Mouse (Mus musculus) monocyte, adult 2 months (primary cell): ENCODE measurements around the gene Copg2.
"Not testable (repeated sequence)": the region's sequence is repeated elsewhere in the genome, so short reads cannot be mapped to it uniquely, and the experiment has no call there.

Source experiments
- DNase-seq, 2 experiments: peaks; one replicate each; pipeline ENCODE4 v3.0.0; 2022; ENCODE audit warnings: low spot score in 2 of 2, low read depth in 1 of 2

Gene Copg2

DNA sequence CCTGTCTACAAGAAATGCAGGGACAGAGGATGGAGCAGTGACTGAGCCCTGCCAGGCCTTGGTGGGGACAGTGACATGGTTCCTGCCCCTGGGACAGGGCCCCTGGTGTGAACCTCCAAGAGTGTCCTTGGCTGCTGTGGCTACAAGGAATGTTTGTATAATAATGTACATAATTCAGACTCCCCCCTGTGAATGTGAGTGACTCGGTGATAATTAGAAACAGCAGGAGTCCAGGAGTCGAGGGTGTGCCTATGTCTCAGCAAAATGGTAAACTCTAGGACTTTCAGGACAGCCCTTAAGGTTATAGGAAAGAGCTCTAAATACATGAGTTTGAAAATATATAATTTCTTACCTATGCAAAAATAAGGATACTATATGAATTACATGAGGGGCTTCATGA is 64.4 kb downstream of the Copg2 start:
- no peak for DNase-seq

GRCm38 (mm10) chr6:30813626-30814025 is 83.0 kb downstream of the Copg2 start:
- DNase-seq: no peak

DNA sequence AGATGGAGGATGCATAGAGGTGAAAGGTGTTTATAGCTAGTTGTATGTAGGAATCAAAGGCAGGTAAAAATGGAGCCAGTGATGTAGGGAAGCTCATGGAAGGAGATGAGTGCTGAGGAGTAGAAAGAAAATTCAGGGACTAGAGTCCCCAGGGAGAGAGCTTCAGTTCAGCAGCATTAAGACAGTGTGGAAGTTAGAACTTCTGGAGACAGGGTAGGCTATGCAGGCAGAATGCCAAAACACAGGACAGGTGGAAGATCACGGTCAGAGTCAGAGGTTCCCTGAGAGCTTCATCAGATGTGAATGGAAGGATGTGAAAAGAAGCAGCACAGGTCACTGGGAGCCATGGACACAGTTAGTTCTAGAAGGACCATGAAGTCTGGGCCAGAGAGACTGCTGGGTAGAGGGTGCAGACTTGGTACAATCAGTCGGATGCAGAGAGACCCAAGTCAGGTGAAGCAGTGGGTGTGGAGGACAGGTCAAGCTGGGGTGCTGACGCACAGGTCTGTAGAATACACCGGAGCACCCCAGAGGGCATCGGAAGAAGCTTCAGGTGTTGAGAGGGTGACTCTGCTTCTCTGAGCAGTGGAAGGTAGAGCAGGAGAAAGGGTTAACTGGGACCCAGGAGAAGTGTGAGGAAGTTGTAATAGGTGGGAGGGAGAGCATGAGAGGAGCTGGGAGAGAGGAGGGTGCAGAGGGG is 91.4 kb downstream of the Copg2 start:
- no peak for DNase-seq

- peak; percentile 5 to 17 for DNase-seq
Observed at GRCm38 (mm10) chr6:30804389-30805052, 92.1 kb downstream of the Copg2 start.

GRCm38 (mm10) chr6:30802915-30803314 is 93.7 kb downstream of the Copg2 start:
- not testable (repeated sequence) for DNase-seq

DNA sequence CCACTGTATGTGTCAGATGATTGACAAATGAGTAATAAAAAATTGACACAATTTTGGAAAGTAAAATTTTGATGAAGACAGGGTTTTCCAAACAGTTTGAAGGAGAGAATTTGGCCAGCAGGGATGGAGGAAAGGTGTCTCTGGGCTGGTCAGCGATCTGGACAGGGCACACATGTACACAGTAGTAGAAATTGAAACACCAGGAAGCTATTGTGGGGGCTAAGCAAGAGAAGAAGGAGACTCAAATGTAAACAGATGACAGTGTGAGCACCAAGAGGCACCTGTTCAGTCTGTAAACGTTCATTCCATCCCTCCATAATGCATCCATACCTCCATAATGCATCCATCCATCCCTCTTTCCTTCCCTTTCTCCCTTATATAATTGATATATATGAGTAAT is 145.4 kb downstream of the Copg2 start:
- no peak for DNase-seq

DNA sequence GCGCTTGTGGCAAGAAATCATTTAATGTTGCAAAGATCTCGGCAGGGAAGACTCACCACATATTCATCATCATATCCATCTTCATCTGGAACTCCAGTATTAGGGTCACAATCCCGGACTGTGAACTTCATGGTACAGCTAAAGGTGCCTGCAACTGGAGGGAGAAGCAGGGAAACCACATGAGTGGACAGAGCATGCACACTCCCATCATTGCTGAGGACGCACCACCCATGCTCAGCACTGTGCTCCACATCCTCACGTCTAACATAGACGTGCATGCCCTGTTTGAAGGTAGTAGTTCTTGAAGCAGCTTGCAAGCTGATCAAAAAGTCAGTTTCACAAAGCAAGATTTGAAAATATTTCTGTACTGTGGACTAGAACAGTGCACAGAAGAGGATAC is 146.1 kb downstream of the Copg2 start:
- no peak for DNase-seq

DNA sequence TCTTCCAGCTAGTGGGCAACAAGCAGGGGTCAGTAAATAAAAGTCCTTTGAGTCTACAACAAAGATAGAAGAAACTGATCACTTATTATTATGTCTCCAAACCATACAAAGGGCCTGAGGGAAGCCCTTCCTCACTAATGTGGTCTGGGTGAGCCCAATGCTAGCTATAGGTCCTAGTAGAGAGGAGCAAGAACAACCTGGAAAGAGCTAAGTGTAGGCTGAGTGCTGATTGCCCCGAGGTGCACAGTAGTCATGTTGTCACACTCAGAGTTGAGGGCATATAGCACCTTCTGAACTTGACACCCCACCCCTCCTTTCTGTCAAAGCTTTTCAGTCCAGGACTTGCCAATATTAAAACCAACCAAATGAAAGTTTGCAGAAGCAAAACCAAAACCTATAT is 146.7 kb downstream of the Copg2 start:
- no peak for DNase-seq

GRCm38 (mm10) chr6:30749042-30749689 is 147.4 kb downstream of the Copg2 start:
- DNase-seq: no peak

- DNase-seq: no peak
Observed at GRCm38 (mm10) chr6:30748358-30748910, 148.2 kb downstream of the Copg2 start.

GRCm38 (mm10) chr6:30747631-30748357 is 148.8 kb downstream of the Copg2 start:
- DNase-seq: no peak

DNA sequence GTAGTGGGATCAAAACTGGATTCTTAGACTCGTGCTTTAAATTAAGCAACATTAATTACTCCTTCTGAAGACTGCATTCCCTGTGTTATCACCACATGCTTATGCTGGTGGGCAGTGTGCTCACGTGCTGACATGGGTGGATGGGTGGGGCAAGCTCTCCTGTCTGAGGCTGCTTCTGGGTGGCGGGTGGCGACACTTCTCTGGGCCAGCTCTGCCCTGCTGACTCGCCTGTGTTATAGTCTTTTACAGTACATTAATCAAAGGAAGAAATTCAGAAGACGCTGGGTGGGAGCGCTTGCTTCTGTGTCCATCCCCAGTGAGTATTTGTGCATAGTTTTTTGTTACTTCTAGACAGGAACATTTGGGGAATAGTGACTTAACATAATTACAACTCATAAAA is 151.0 kb downstream of the Copg2 start:
- DNase-seq: no peak

- no peak for DNase-seq
Observed at GRCm38 (mm10) chr6:30744846-30745245, 151.7 kb downstream of the Copg2 start.

- DNase-seq: no peak
Observed at GRCm38 (mm10) chr6:30739177-30739747, 157.3 kb downstream of the Copg2 start.

- DNase-seq: no peak
Observed at GRCm38 (mm10) chr6:30738464-30739006, 158.1 kb downstream of the Copg2 start.

DNA sequence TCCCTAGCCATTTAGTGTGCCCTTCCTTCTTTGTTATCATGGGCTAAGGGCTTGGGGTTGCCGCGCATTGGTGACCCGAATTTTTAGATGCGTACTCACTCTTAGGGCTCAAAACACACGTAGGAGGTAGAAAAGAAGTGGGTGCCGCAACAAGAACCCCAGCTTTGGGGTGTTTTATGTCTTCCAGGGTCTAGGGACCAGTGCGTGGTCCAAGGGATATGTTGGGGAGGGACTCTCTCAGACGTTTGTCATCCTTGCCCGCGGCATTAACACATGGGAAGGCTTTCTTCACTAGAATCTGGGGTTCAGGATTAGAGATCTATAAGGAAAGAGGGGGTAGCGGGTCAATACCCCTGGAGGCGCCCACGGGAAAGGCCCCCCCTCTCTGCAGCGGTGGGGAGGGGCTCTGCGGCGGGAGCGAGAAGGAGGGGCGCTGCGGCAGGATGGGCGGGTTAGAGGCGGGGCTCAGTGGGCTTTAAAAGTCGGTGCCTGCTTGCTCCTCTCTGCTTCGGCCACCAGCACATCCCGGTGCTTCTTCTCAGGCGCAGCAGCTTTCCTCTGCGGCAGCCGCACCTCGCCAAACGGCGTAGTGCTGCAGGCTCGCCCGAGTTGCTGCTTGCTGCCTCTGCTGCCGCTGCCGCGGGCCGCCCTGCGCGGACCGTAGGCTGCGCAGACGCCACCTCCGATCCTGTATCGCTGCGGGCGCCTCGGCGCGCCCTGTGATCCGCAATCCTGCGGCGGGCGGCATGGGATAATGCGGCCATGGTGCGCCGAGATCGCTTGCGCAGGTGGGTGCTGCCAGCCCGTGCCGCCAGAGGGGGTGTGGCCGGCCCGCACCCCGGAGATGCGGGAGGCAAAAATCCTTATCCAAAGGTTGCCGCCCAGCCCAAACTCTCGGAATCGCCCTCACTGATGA is 158.8 kb downstream of the Copg2 start:
- DNase-seq: no peak

GRCm38 (mm10) chr6:30736864-30737547 is 159.6 kb downstream of the Copg2 start:
- no peak for DNase-seq

DNA sequence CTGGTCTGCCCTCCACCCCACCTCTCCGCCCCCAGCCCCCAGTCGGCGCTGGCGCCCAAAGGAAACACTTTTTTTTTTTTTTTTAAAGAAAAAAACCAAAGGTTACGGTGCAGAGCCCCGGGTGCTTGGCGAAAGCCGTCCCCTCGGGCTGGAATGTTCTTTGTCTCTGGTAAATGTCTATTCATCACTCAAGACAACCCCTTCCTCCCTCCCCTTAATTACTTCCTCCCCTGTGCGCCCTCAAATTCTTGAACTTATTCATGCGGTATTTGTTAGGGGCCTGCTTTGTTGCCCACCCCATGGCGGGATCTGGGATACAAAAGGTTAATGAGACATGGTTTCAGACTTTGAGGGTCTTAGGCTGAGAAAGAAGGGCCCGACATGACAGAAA is 160.2 kb downstream of the Copg2 start:
- no peak for DNase-seq

- DNase-seq: no peak
Observed at GRCm38 (mm10) chr6:30735728-30736371, 160.7 kb downstream of the Copg2 start.
